Mouse (Mus musculus): ENCODE results near the gene Ubr7. TPM values are rescaled to one million over a fixed set of nuclear protein-coding genes. Genes with fewer than 3 reads are reported as not detected.

Gene Ubr7
- total RNA-seq, 2 experiments from 2014 or later: 40.2 to 72.8 TPM

GRCm38 (mm10) chr12:102785593-102785985 lies 27.8 kb downstream of the Ubr7 start:
- ATAC-seq (replicated peaks; ENCODE audit: low FRiP score, low TSS enrichment, poor library complexity, severe bottlenecking): no peak

- no peak for ATAC-seq (replicated peaks; ENCODE audit: low FRiP score, low TSS enrichment, poor library complexity, severe bottlenecking)
Observed at GRCm38 (mm10) chr12:102787927-102788326, 30.2 kb downstream of the Ubr7 start.

- peak; percentile 86 for ATAC-seq (replicated peaks; ENCODE audit: low FRiP score, low TSS enrichment, poor library complexity, severe bottlenecking)
Observed at GRCm38 (mm10) chr12:102799528-102799927, 41.8 kb downstream of the Ubr7 start.

- ATAC-seq (replicated peaks; ENCODE audit: low FRiP score, low TSS enrichment, poor library complexity, severe bottlenecking): no peak
Observed at GRCm38 (mm10) chr12:102814858-102815257, 57.1 kb downstream of the Ubr7 start.

- ATAC-seq (replicated peaks; ENCODE audit: low FRiP score, low TSS enrichment, poor library complexity, severe bottlenecking): no peak
Observed at GRCm38 (mm10) chr12:102826399-102826798, 68.6 kb downstream of the Ubr7 start.

GRCm38 (mm10) chr12:102827119-102827518 lies 69.4 kb downstream of the Ubr7 start:
- ATAC-seq (replicated peaks; ENCODE audit: low FRiP score, low TSS enrichment, poor library complexity, severe bottlenecking): no peak

Other genes starting within 250 kb of the Ubr7 start
- gene Chga, start 203.0 kb upstream of the Ubr7 start, total RNA-seq (2014; fragmentation: Nextera tagmentation): not detected in 2 replicates
- gene Chga, start 203.0 kb upstream of the Ubr7 start, total RNA-seq (2017): not detected in 2 replicates
- 7.4 and 12.1 TPM in 2 replicates for gene Itpk1, start 53.0 kb upstream of the Ubr7 start, total RNA-seq (2014; fragmentation: Nextera tagmentation)
- gene Itpk1, start 53.0 kb upstream of the Ubr7 start, total RNA-seq (2017): 4.9 and 6.5 TPM in 2 replicates
- gene Moap1, start 14.3 kb upstream of the Ubr7 start, total RNA-seq (2014; fragmentation: Nextera tagmentation): 3.8 and 8.2 TPM in 2 replicates
- 11.5 and 15.8 TPM in 2 replicates for gene Moap1, start 14.3 kb upstream of the Ubr7 start, total RNA-seq (2017)
- 9.2 and 13.8 TPM in 2 replicates for gene Tmem251, start 14.2 kb upstream of the Ubr7 start, total RNA-seq (2014; fragmentation: Nextera tagmentation)
- gene Tmem251, start 14.2 kb upstream of the Ubr7 start, total RNA-seq (2017): 8.1 and 10.8 TPM in 2 replicates
- gene Gm28051, start 202 bp upstream of the Ubr7 start, total RNA-seq (2014; fragmentation: Nextera tagmentation): not detected in 2 replicates
- not detected in 2 replicates for gene Gm28051, start 202 bp upstream of the Ubr7 start, total RNA-seq (2017)
- gene Gon7, start 164 bp upstream of the Ubr7 start, total RNA-seq (2014; fragmentation: Nextera tagmentation): 12.2 and 21.1 TPM in 2 replicates
- gene Gon7, start 164 bp upstream of the Ubr7 start, total RNA-seq (2017): 25.5 and 28.1 TPM in 2 replicates
- gene Gm20604, start 705 bp downstream of the Ubr7 start, total RNA-seq (2014; fragmentation: Nextera tagmentation): 13.8 and 15.9 TPM in 2 replicates
- 11.9 and 14.0 TPM in 2 replicates for gene Gm20604, start 705 bp downstream of the Ubr7 start, total RNA-seq (2017)
- 17.1 and 22.9 TPM in 2 replicates for gene Btbd7, start 120.5 kb downstream of the Ubr7 start, total RNA-seq (2014; fragmentation: Nextera tagmentation)
- gene Btbd7, start 120.5 kb downstream of the Ubr7 start, total RNA-seq (2017): 21.7 and 21.9 TPM in 2 replicates
- not detected in 2 replicates for gene Cox8c, start 141.3 kb downstream of the Ubr7 start, total RNA-seq (2014; fragmentation: Nextera tagmentation)
- not detected in 2 replicates for gene Cox8c, start 141.3 kb downstream of the Ubr7 start, total RNA-seq (2017)
- 0.07 TPM in 1 of 2 replicates, not detected in the other for gene Unc79, start 190.9 kb downstream of the Ubr7 start, total RNA-seq (2014; fragmentation: Nextera tagmentation)
- 0.05 TPM in 1 of 2 replicates, not detected in the other for gene Unc79, start 190.9 kb downstream of the Ubr7 start, total RNA-seq (2017)